Mouse (Mus musculus): Measurements from ENCODE around the gene Mettl7b. TPM values are rescaled to one million over a fixed set of nuclear protein-coding genes. Genes with fewer than 3 reads are reported as not detected.
"Not testable (repeated sequence)": the region's sequence is repeated elsewhere in the genome, so short reads cannot be mapped to it uniquely, and the experiment has no call there.

Gene Mettl7b
- not detected for total RNA-seq (2021)

- DNase-seq (ENCODE audit: extremely low spot score in 1 of 2, low spot score in 2 of 2) = no peak
- intact Hi-C loops (cut with DNase I) = no loop called here
These were observed at the start of gene Mettl7b for GRCm38 (mm10) chr10:128960590-128961584. Gene Mettl7b (minus strand): TSS chr10:128960988.

- DNase-seq (ENCODE audit: extremely low spot score in 1 of 2, low spot score in 2 of 2) = no peak
- intact Hi-C loops (cut with DNase I) = no loop called here
These were observed 49.6 kb upstream of the Mettl7b start, which contains the start of gene Olfr763 for GRCm38 (mm10) chr10:129010288-129010841. Gene Olfr763 (plus strand): TSS chr10:129010791.

- DNase-seq (ENCODE audit: extremely low spot score in 1 of 2, low spot score in 2 of 2) = no peak
- intact Hi-C loops (cut with DNase I) = no loop called here
These were observed 43.5 kb upstream of the Mettl7b start for GRCm38 (mm10) chr10:129004032-129004920.

- intact Hi-C loops (cut with DNase I) = no loop called here
These were observed 35.8 kb upstream of the Mettl7b start for GRCm38 (mm10) chr10:128996523-128997040.

GRCm38 (mm10) chr10:128995796-128996195 is 35.0 kb upstream of the Mettl7b start:
- intact Hi-C loops (cut with DNase I) = no loop called here
- no peak for DNase-seq (ENCODE audit: extremely low spot score in 1 of 2, low spot score in 2 of 2)

More at GRCm38 (mm10) chr10:128996523-128997040, 35.8 kb upstream of the Mettl7b start:
- DNase-seq (ENCODE audit: extremely low spot score in 1 of 2, low spot score in 2 of 2) = no peak

GRCm38 (mm10) chr10:128990994-128991393 is 30.2 kb upstream of the Mettl7b start:
- DNase-seq (ENCODE audit: extremely low spot score in 1 of 2, low spot score in 2 of 2) = no peak
- intact Hi-C loops (cut with DNase I) = no loop called here

GRCm38 (mm10) chr10:128990129-128990850 is 29.5 kb upstream of the Mettl7b start:
- intact Hi-C loops (cut with DNase I); DNase-seq (ENCODE audit: extremely low spot score in 1 of 2, low spot score in 2 of 2): not testable (repeated sequence)

- intact Hi-C loops (cut with DNase I); DNase-seq (ENCODE audit: extremely low spot score in 1 of 2, low spot score in 2 of 2): not testable (repeated sequence)
These were observed 28.3 kb upstream of the Mettl7b start, which contains the start of gene Olfr9 for GRCm38 (mm10) chr10:128989131-128989530. Gene Olfr9 (plus strand): TSS chr10:128989431.

GRCm38 (mm10) chr10:128980644-128981365 is 20.0 kb upstream of the Mettl7b start:
- no peak for DNase-seq (ENCODE audit: extremely low spot score in 1 of 2, low spot score in 2 of 2)
- intact Hi-C loops (cut with DNase I) = no loop called here

- intact Hi-C loops (cut with DNase I) = loop anchor here (10.0 kb wide), 1 partner anchor 233 kb away; the partner anchor contains the start of genes Dgka and Pym1
- peak; percentile 52 to 56 for DNase-seq (ENCODE audit: extremely low spot score in 1 of 2, low spot score in 2 of 2)
These were observed 16.8 kb upstream of the Mettl7b start for GRCm38 (mm10) chr10:128977522-128978114.

GRCm38 (mm10) chr10:128976395-128976794 is 15.6 kb upstream of the Mettl7b start:
- intact Hi-C loops (cut with DNase I) = loop anchor here (10.0 kb wide), 1 partner anchor 232 kb away; the partner anchor contains the start of genes Dgka and Pym1
- DNase-seq (ENCODE audit: extremely low spot score in 1 of 2, low spot score in 2 of 2) = no peak

- intact Hi-C loops (cut with DNase I) = loop anchor here (5.0 to 10.0 kb wide), 2 partner anchors 126 to 228 kb away; partner anchors contain the start of genes Dgka and Pym1
These were observed 12.1 kb upstream of the Mettl7b start for GRCm38 (mm10) chr10:128972841-128973240.

GRCm38 (mm10) chr10:128970740-128971250 is 10.0 kb upstream of the Mettl7b start:
- intact Hi-C loops (cut with DNase I) = loop anchor here (5.0 to 10.0 kb wide), 2 partner anchors 123 to 226 kb away; partner anchors contain the start of genes Dgka and Pym1
- DNase-seq (ENCODE audit: extremely low spot score in 1 of 2, low spot score in 2 of 2) = no peak

More at GRCm38 (mm10) chr10:128972841-128973240, 12.1 kb upstream of the Mettl7b start:
- no peak for DNase-seq (ENCODE audit: extremely low spot score in 1 of 2, low spot score in 2 of 2)

GRCm38 (mm10) chr10:128968341-128968749 is 7.6 kb upstream of the Mettl7b start:
- no peak for DNase-seq (ENCODE audit: extremely low spot score in 1 of 2, low spot score in 2 of 2)
- intact Hi-C loops (cut with DNase I) = no loop called here

GRCm38 (mm10) chr10:128965871-128966270 is 5.1 kb upstream of the Mettl7b start:
- DNase-seq (ENCODE audit: extremely low spot score in 1 of 2, low spot score in 2 of 2) = no peak
- intact Hi-C loops (cut with DNase I) = no loop called here

GRCm38 (mm10) chr10:128964961-128965360 is 4.2 kb upstream of the Mettl7b start:
- intact Hi-C loops (cut with DNase I) = no loop called here
- DNase-seq (ENCODE audit: extremely low spot score in 1 of 2, low spot score in 2 of 2) = no peak
